Mouse (Mus musculus) forebrain, embryonic 10.5 days (tissue): ENCODE data around the gene Wdr53. TPM values are rescaled to one million over a fixed set of nuclear protein-coding genes. Genes with fewer than 3 reads are reported as not detected.
"Not testable (repeated sequence)": the region's sequence is repeated elsewhere in the genome, so short reads cannot be mapped to it uniquely, and the experiment has no call there.

Experiments
- DNase-seq: peaks from one replicate; pipeline ENCODE4 v3.0.0-alpha.2; 2017; ENCODE audit warnings: low spot score; ENCODE audit errors: extremely low spot score
- H3K27ac ChIP-seq: fragments of 300-500 bp; sonication (generic); 2 replicates; pipeline ENCODE4 v1.5.1; 2016; ENCODE audit warnings: mild to moderate bottlenecking
- H3K27me3 ChIP-seq: fragments of 300-500 bp; sonication (generic); 2 replicates; pipeline ENCODE4 v1.6.1; 2016; ENCODE audit warnings: mild to moderate bottlenecking; ENCODE audit not compliant: poor library complexity, severe bottlenecking
- H3K36me3 ChIP-seq: fragments of 300-500 bp; sonication (generic); replicated peaks from 2 replicates; pipeline ENCODE4 v1.6.1; 2016; ENCODE audit warnings: mild to moderate bottlenecking, moderate library complexity
- H3K4me1 ChIP-seq: fragments of 300-500 bp; sonication (generic); 2 replicates; pipeline ENCODE4 v1.6.1; 2016
- H3K4me3 ChIP-seq: fragments of 300-500 bp; sonication (generic); 2 replicates; pipeline ENCODE4 v1.5.1; 2016; ENCODE audit warnings: mild to moderate bottlenecking, moderate library complexity
- H3K9me3 ChIP-seq: fragments of 300-500 bp; sonication (generic); 2 replicates; pipeline ENCODE4 v1.6.1; 2016; ENCODE audit warnings: mild to moderate bottlenecking, moderate library complexity
- WGBS: fragments of 180-500 bp; shearing (Covaris S2); methylation state at CpG from one replicate; pipeline ENCODE4 v1.1.7; 2016; 5-methylcytosine and 5-hydroxymethylcytosine counted together
- polyA plus RNA-seq: library from polyadenylated mRNA; unstranded; fragments of >200 nt; fragmentation: Nextera tagmentation; extraction: Ambion mirVana; gene quantifications from 2 replicates; pipeline ENCODE4 v1.2.1, GENCODE M21; 2016

Gene Wdr53
- polyA plus RNA-seq, 1 experiment from 2014 or later = 18.0 TPM

- WGBS = 88% methylated on average over 3 of the region's 3 CpGs
- no peak for DNase-seq
- Histone ChIP-seq H3K27me3 (no peaks in the 10 kb centered on the region), H3K4me3 (no peak overlapping the region), H3K27ac (no peak overlapping the region), H3K9me3 (no peaks in the 10 kb centered on the region), H3K36me3 (peaks cover 29% of the 10 kb centered on the region), H3K4me1 (peaks cover 36% of the 10 kb centered on the region)
Observed at GRCm38 (mm10) chr16:32243901-32244300, 3.1 kb upstream of the Wdr53 start.

- Histone ChIP-seq H3K4me3 (peak overlapping the region; percentile 92), H3K4me1 (peaks cover 36% of the 10 kb centered on the region), H3K36me3 (peaks cover 11% of the 10 kb centered on the region; the same call in 1 of the 2 replicates), H3K27me3 (no peaks in the 10 kb centered on the region), H3K27ac (peak overlapping the region; percentile 94), H3K9me3 (no peaks in the 10 kb centered on the region)
- peak; percentile 65 for DNase-seq
- 0% methylated on average over 41 of the region's 41 CpGs for WGBS
Observed at GRCm38 (mm10) chr16:32246351-32246791, 656 bp upstream of the Wdr53 start.

- not testable (repeated sequence) for DNase-seq
Observed at GRCm38 (mm10) chr16:32264225-32264624, 17.2 kb downstream of the Wdr53 start.

GRCm38 (mm10) chr16:32271291-32271690 is 24.3 kb downstream of the Wdr53 start, which contains the start of gene Smco1:
TSS of gene Smco1 (plus strand) at chr16:32271468.
- H3K36me3 ChIP-seq = no peaks in the 10 kb centered on the region
- no peak within 1 kb of the TSS for H3K4me3 ChIP-seq
- H3K27me3 ChIP-seq = no peaks in the 10 kb centered on the region
- no peaks in the 10 kb centered on the region for H3K4me1 ChIP-seq
- no peak within 1 kb of the TSS for H3K27ac ChIP-seq
- no peak for DNase-seq
- no peaks in the 10 kb centered on the region for H3K9me3 ChIP-seq
- 87% methylated on average over 11 of the region's 11 CpGs for WGBS

More at GRCm38 (mm10) chr16:32264225-32264624, 17.2 kb downstream of the Wdr53 start:
- 90% methylated on average over 2 of the region's 2 CpGs for WGBS
- not testable (repeated sequence) for H3K9me3 ChIP-seq, H3K4me1 ChIP-seq, H3K4me3 ChIP-seq, H3K27ac ChIP-seq, H3K36me3 ChIP-seq, H3K27me3 ChIP-seq

- H3K4me3 ChIP-seq = no peak overlapping the region
- H3K9me3 ChIP-seq = no peaks in the 10 kb centered on the region
- no peaks in the 10 kb centered on the region for H3K27me3 ChIP-seq
- H3K36me3 ChIP-seq = no peaks in the 10 kb centered on the region
- peaks cover 6% of the 10 kb centered on the region for H3K4me1 ChIP-seq
- WGBS = 56% methylated on average over 9 of the region's 9 CpGs
- DNase-seq = no peak
- no peak overlapping the region for H3K27ac ChIP-seq
Observed at GRCm38 (mm10) chr16:32273338-32273737, 26.3 kb downstream of the Wdr53 start.

- H3K36me3 ChIP-seq = peaks cover 12% of the 10 kb centered on the region
- peaks cover 21% of the 10 kb centered on the region for H3K4me1 ChIP-seq
- no peak for DNase-seq
- WGBS = 93% methylated on average over 6 of the region's 6 CpGs
- H3K27me3 ChIP-seq = no peaks in the 10 kb centered on the region
- H3K9me3 ChIP-seq = peaks cover 4% of the 10 kb centered on the region
- H3K4me3 ChIP-seq = no peak overlapping the region
- H3K27ac ChIP-seq = no peak overlapping the region
Observed at GRCm38 (mm10) chr16:32275041-32275440, 28.0 kb downstream of the Wdr53 start.

GRCm38 (mm10) chr16:32275830-32276229 is 28.8 kb downstream of the Wdr53 start:
- H3K4me1 ChIP-seq = peaks cover 24% of the 10 kb centered on the region
- DNase-seq = no peak
- H3K4me3 ChIP-seq = no peak overlapping the region
- H3K9me3 ChIP-seq = peaks cover 11% of the 10 kb centered on the region
- H3K27ac ChIP-seq = no peak overlapping the region
- H3K27me3 ChIP-seq = no peaks in the 10 kb centered on the region
- 88% methylated on average over 1 of the region's 1 CpGs for WGBS
- peaks cover 20% of the 10 kb centered on the region for H3K36me3 ChIP-seq

- H3K9me3 ChIP-seq = peaks cover 11% of the 10 kb centered on the region
- peak within 1 kb of the TSS; percentile 98 for H3K27ac ChIP-seq
- H3K36me3 ChIP-seq = peaks cover 37% of the 10 kb centered on the region
- peak within 1 kb of the TSS; percentile 85 for H3K4me3 ChIP-seq
- peak; percentile 92 for DNase-seq
- peaks cover 24% of the 10 kb centered on the region for H3K4me1 ChIP-seq
- under 1% methylated on average over 75 of the region's 75 CpGs for WGBS
- H3K27me3 ChIP-seq = no peaks in the 10 kb centered on the region
Observed at GRCm38 (mm10) chr16:32277308-32278256, 30.6 kb downstream of the Wdr53 start, which contains the start of gene Rnf168. TSS of gene Rnf168 (plus strand) at chr16:32277459.

- no peak for DNase-seq
- H3K36me3 ChIP-seq = peaks cover 45% of the 10 kb centered on the region
- WGBS = 71% methylated on average over 7 of the region's 7 CpGs
- peaks cover 24% of the 10 kb centered on the region for H3K4me1 ChIP-seq
- H3K27me3 ChIP-seq = no peaks in the 10 kb centered on the region
- H3K27ac ChIP-seq = peak overlapping the region; percentile 98
- H3K9me3 ChIP-seq = peaks cover 11% of the 10 kb centered on the region
- peak overlapping the region; percentile 85 for H3K4me3 ChIP-seq
Observed at GRCm38 (mm10) chr16:32278396-32278795, 31.4 kb downstream of the Wdr53 start.

GRCm38 (mm10) chr16:32280211-32280610 is 33.2 kb downstream of the Wdr53 start:
- Histone ChIP-seq H3K4me3 (peak overlapping the region; percentile 85), H3K36me3 (peaks cover 64% of the 10 kb centered on the region), H3K9me3 (peaks cover 11% of the 10 kb centered on the region), H3K27me3 (no peaks in the 10 kb centered on the region), H3K4me1 (peaks cover 24% of the 10 kb centered on the region), H3K27ac (no peak overlapping the region)
- DNase-seq = no peak
- WGBS = 94% methylated on average over 8 of the region's 8 CpGs

- no peak for DNase-seq
- Histone ChIP-seq H3K36me3 (peaks cover 88% of the 10 kb centered on the region), H3K27me3 (no peaks in the 10 kb centered on the region), H3K4me3 (no peak overlapping the region), H3K27ac (no peak overlapping the region), H3K4me1 (peaks cover 20% of the 10 kb centered on the region), H3K9me3 (peaks cover 11% of the 10 kb centered on the region)
Observed at GRCm38 (mm10) chr16:32282608-32283007, 35.6 kb downstream of the Wdr53 start.

GRCm38 (mm10) chr16:32291821-32292220 is 44.8 kb downstream of the Wdr53 start:
- Histone ChIP-seq H3K27me3 (no peaks in the 10 kb centered on the region), H3K27ac (no peak overlapping the region), H3K4me1 (no peaks in the 10 kb centered on the region), H3K4me3 (no peak overlapping the region), H3K36me3 (peaks cover 68% of the 10 kb centered on the region), H3K9me3 (peaks cover 10% of the 10 kb centered on the region; the same call in 1 of the 2 replicates)
- 94% methylated on average over 4 of the region's 4 CpGs for WGBS
- no peak for DNase-seq

GRCm38 (mm10) chr16:32299617-32300016 is 52.6 kb downstream of the Wdr53 start:
- H3K9me3 ChIP-seq = peaks cover 10% of the 10 kb centered on the region; the same call in 1 of the 2 replicates
- peaks cover 76% of the 10 kb centered on the region for H3K36me3 ChIP-seq
- not testable (repeated sequence) for DNase-seq, H3K4me1 ChIP-seq, H3K27me3 ChIP-seq, H3K27ac ChIP-seq, H3K4me3 ChIP-seq
- WGBS = 96% methylated on average over 4 of the region's 4 CpGs
